Mouse (Mus musculus) erythroid progenitor cell, adult 5-6 weeks (primary cell): Measurements from ENCODE around the gene Creld2. TPM values are rescaled to one million over a fixed set of nuclear protein-coding genes. Genes with fewer than 3 reads are reported as not detected.

Experiments
- ATAC-seq: replicated peaks from 2 replicates; pipeline ENCODE4 v1.8.0; 2016; ENCODE audit warnings: moderate number of reproducible peaks, mild to moderate bottlenecking, moderate TSS enrichment, inconsistent platforms; ENCODE audit not compliant: poor library complexity, low FRiP score, severe bottlenecking
- total RNA-seq, 2 experiments: library from RNA; stranded (forward) in 1 of 2; stranded (reverse) in 1 of 2; fragments of 150-400 nt in 1 of 2; fragments of 186-747, 209-891 nt in 1 of 2; gene quantifications; 2 replicates each; pipeline versions ENCODE4 v1.2.3 to v1.2.4; 2015 to 2017; ENCODE audit warnings: low replicate concordance in 2 of 2

The Creld2 gene
- total RNA-seq, 2 experiments from 2014 or later, result 26.4 to 41.9 TPM

DNA sequence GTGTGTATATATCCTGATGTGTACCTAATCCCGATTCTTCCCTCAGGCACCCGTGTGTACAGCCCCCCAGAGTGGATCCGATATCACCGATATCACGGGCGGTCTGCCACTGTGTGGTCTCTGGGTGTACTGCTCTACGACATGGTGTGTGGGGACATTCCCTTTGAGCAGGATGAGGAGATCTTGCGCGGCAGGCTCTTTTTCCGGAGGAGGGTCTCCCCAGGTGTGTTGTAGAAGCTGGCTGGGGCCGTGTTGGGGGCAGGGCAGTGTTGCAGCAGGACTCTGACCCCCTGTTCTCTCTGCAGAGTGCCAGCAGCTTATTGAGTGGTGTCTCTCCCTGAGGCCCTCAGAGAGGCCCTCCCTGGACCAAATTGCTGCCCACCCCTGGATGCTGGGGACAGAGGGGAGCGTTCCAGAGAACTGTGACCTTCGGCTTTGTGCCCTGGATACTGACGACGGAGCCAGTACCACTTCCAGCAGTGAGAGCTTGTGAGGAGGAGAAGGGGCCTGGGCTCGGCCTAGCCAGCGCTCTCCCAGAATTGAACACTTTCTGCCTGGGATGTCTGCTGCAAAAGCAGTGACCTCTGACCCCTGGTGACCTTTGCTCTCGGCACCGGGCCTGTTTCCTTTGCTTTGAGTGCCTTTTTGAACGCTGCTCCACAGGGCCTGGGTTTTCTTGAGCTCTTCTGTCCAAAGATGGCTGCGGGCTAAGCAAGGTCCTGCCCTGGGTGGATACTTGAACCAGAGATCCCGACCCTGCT lies 45.0 kb downstream of the Creld2 start:
- no peak for ATAC-seq

DNA sequence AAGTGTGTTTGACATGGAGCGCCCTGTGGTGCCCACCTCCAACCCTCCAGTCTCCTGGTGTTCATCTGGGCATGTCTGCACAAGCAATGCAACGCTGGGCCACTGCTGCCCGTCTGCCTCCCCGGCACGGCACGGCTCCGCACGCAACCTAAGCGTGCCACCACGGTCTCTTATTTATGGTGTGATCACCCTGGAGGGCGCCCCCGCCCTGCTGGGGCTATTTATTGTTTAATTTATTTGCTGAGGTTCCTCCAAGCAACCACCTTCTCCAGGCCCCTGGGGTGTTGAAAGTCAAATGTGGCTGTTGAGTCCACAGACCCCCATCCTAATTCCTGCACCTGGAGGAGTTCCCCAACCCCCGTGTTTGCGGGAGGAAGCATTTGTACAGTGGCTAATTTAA lies 45.6 kb downstream of the Creld2 start:
- ATAC-seq, result no peak

DNA sequence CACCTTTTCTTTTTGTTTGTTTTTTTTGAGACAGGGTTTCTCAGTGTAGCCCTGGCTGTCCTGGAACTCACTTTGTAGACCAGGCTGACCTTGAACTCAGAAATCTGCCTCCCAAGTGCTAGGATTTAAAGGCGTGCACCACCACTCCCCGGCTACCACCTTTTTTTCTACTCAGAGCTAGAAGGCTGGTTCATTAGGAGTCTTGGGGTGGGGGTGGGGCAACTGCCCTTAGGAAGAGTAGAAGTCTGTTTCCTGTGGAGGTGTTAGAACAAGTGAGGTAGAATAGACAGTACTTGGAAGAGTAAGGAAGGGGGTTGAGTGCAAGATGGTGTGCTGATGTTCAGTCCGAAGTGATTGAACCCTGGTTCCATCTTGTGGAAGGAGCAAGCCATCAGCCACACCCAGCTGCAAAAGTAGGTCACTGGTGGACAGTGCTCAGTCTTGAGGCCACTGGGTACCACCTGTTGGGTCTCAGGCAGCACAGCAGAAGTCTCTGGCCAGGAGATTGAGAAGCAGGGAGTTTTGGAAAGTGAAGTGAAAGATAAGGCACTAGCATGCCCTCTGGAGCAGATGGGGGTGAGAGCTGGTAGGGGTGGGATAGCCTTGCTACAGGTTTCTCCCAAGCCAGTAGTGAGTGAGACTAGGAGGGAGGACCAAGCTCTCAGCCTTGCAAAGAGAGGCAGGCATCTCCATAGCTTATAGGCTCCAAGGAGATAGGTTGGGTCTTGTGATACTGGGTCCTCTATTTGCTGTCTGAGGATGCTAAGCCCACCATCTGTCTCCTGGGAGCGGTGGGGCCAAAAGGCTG lies 46.6 kb downstream of the Creld2 start:
- no peak for ATAC-seq

DNA sequence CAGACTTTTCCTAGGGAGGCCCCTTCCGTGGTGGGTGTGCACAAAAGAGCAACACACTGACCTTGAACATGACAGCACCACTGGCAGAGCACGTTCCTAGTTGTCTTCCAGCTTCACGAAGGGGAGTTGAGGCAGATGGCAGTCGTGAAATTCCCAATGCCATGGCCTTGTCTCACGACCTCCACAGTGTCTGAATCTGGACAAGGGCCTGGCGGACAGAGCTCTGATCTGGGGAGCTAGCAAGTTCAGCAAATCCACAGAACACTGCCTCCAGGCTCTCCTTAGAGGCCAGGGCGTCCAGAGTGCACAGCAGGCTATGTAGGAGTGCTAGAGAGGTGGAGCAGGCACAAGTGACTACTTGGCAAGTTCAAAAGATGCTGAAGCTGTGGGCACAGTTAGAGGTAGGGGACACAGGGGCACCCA lies 47.5 kb downstream of the Creld2 start:
- no peak for ATAC-seq

DNA sequence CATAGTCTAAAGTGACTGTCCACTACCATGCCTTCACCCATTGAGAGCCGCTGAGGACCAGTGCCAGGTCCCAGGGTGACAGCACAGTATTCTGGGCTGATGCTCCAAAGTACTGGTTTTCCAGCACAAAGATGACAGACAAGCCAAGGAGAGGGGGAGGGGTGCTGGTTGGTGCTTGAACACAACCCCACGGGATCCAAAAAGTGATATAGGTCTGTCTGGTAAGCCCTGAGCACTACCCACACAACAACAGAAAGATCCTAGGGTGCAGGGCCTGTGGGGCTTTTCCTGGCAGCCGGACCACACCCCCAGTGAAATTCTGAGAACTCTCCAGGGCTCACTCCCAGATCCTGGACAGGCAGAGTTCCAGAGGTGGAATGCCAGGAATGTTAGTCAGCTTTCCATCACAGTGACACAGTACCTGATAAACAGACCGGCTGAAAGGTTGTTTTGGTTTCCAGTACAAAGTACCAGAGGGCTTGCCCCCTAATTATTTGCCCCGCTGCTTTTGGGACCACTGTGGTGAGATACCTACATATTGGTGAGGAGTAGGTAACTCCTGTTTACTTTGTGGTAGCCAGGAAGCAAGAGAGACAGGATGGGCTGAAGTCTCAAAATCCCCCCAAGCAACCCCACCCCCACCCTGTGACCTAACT lies 48.0 kb downstream of the Creld2 start:
- ATAC-seq, result no peak

DNA sequence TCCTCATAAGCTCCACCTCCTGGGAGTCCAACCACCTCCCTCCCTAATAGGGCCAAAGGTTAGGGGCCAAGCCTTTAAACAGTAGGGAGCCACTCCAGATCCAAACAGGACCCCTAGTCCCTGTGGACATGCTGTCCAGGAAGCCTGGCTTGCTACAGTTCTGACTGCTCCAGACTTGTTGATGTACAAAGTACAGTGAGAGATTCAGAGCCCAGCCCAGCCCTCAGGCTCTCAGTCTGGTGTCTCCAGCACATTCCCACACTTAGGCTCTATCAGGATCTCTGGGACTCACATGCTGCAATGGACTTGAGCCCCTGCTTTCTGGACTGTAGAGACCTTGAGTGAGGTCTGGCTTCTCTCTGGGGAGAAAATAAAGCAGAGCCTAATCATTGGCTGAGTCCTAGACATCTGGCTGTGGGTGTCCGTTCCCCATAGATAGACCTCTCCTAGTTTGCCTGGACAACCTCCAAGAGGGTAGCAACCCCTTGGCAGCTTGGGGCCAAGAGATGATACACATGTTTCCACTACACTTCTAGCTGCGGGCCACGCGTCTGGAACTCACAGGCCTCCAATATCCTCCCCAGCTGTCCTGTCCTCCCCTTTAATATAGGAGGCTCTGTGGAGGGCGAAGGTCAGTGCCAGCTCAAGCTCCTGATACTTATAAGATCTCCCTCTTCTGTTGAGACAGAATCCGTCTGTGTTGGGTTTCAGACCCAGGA lies 48.7 kb downstream of the Creld2 start:
- ATAC-seq, result no peak

DNA sequence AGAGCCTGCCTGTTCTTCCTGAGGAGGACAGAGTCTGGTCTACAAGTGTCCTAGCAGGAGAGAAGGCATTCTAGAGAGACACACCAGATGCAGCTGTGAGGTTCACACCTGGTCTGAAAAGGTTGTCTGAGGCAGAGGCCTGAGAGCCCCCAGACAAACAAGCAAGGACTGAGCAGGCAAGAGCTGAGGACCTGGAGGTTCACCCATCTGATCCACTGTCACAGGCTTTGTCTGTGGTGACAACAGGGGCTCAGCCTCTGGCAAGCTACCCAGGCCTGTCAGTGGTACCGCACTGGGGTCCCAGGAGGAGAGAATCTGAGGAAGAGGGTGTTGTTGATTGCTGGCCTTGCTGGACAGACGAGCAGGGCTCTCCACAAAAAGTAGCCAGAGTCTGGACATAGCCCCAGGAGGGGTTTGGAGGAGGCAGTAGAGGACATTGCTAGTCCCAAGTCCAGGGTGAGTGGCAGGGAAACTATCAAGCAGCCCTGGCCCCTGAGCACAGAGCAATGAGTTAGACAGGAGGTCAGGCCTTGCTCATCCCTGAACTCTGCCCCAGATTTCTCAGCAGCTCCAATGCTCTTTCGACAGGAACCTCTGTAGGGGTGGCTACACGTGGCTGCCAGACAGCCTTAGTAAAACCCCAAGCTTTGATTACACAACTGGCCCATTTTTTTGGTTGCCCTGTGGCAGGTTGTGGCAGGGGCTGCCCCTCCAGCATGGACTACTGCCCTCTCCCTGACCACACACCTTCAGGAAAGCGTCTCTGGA lies 51.2 kb downstream of the Creld2 start:
- no peak for ATAC-seq

DNA sequence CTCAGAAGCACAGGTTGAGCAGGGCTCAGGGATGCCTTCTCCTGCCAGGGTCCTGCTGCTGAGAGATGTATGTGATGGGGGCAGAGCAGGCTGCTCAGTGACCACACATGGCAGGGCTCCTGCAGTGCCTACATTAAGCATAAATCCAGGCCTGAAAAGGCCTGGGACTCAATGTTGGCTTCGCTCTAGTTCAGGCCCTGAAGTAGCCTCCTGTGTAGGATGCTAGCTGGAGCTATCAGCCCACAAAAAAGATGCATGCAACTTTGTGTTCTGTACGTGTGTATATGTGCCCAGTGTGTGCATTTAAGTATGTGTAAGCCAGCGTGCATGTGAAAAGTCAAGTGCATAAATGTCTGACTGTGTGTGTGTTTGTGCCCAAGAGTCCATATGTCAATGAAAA lies 54.6 kb downstream of the Creld2 start:
- no peak for ATAC-seq

DNA sequence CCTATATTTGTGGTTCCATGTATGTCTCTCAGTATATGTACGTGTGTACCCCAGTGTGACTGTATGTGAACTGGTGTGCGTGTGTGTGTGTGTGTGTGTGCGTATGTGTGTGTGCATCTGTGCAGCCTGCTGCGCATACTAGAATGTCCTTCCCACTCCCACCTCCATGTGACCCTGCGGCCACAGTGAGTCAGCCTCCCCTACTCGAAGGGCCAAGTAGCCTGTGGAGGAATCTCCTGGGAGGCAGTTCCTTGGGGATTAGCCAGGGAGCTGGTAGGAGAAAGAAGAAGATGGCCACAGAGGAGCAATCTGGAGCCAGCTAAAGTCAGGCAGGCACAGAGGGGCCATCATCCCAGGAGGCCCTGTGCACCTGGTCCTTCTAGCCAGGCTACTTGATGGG lies 55.0 kb downstream of the Creld2 start:
- ATAC-seq, result no peak

DNA sequence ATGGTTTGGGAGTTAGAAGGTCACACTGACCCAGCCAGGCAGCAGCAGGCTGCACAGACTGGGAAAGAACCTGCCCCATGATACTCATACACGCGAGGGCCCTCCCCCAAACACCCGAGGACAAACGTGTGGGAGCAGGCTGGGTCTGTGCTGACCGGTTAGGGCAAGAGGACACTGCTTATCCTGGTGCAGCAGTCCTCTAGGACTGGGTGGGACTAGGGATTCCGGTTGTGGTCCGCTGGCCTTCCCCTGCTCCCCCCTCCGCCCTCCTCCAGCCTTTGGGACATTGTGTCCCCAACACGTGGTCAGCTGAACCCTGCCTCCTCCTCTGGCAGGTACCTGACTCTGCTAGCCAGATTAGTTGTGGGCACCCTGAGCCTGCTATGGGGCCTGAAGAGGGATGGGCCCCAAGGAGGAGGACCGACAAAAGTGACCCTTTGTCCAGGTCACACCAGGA lies 56.2 kb downstream of the Creld2 start:
- no peak for ATAC-seq

Other genes starting within 250 kb of the Creld2 start
- not detected in 2 replicates for gene Zdhhc25, start 219.3 kb upstream of the Creld2 start, total RNA-seq (2015; ENCODE audit: low replicate concordance)
- gene Zdhhc25, start 219.3 kb upstream of the Creld2 start, total RNA-seq (2017; ENCODE audit: low replicate concordance), result not detected in 2 replicates
- 13.3 and 18.4 TPM in 2 replicates for gene Brd1, start 85.4 kb upstream of the Creld2 start, total RNA-seq (2015; ENCODE audit: low replicate concordance)
- 31.3 and 31.5 TPM in 2 replicates for gene Brd1, start 85.4 kb upstream of the Creld2 start, total RNA-seq (2017; ENCODE audit: low replicate concordance)
- gene Zbed4, start 68.0 kb upstream of the Creld2 start, total RNA-seq (2015; ENCODE audit: low replicate concordance), result 34.2 and 44.0 TPM in 2 replicates
- 28.8 and 32.7 TPM in 2 replicates for gene Zbed4, start 68.0 kb upstream of the Creld2 start, total RNA-seq (2017; ENCODE audit: low replicate concordance)
- gene Alg12, start 328 bp upstream of the Creld2 start, total RNA-seq (2015; ENCODE audit: low replicate concordance), result 5.0 and 5.4 TPM in 2 replicates
- gene Alg12, start 328 bp upstream of the Creld2 start, total RNA-seq (2017; ENCODE audit: low replicate concordance), result 1.2 and 2.4 TPM in 2 replicates
- gene Pim3, start 42.5 kb downstream of the Creld2 start, total RNA-seq (2015; ENCODE audit: low replicate concordance), result 0.72 and 1.3 TPM in 2 replicates
- gene Pim3, start 42.5 kb downstream of the Creld2 start, total RNA-seq (2017; ENCODE audit: low replicate concordance), result 0.68 and 1.5 TPM in 2 replicates
- gene Ttll8, start 134.8 kb downstream of the Creld2 start, total RNA-seq (2015; ENCODE audit: low replicate concordance), result not detected in 2 replicates
- gene Ttll8, start 134.8 kb downstream of the Creld2 start, total RNA-seq (2017; ENCODE audit: low replicate concordance), result not detected in 2 replicates
- gene Mlc1, start 159.4 kb downstream of the Creld2 start, total RNA-seq (2015; ENCODE audit: low replicate concordance), result not detected in 2 replicates
- not detected in 2 replicates for gene Mlc1, start 159.4 kb downstream of the Creld2 start, total RNA-seq (2017; ENCODE audit: low replicate concordance)
- not detected in 2 replicates for gene Mov10l1, start 163.3 kb downstream of the Creld2 start, total RNA-seq (2015; ENCODE audit: low replicate concordance)
- gene Mov10l1, start 163.3 kb downstream of the Creld2 start, total RNA-seq (2017; ENCODE audit: low replicate concordance), result under 0.01 TPM in 1 of 2 replicates, not detected in the other
- gene Panx2, start 240.1 kb downstream of the Creld2 start, total RNA-seq (2015; ENCODE audit: low replicate concordance), result not detected in 2 replicates
- gene Panx2, start 240.1 kb downstream of the Creld2 start, total RNA-seq (2017; ENCODE audit: low replicate concordance), result not detected in 2 replicates